Mouse (Mus musculus) gastrocnemius, postnatal 14 days (tissue): ENCODE measurements around the gene 3110082I17Rik. TPM values are rescaled to one million over a fixed set of nuclear protein-coding genes. Genes with fewer than 3 reads are reported as not detected.

ENCODE experiments used
- DNase-seq: peaks from one replicate; pipeline ENCODE4 v3.0.0; 2021; ENCODE audit warnings: mixed read lengths
- intact Hi-C: fragments of 180-260 bp; cut with DNase I; formaldehyde crosslinking; loops from one replicate; pipeline ENCODE4 v1.15.1; 2025; ENCODE audit warnings: low total_unique reads
- microRNA-seq, 2 experiments: library from miRNA; unstranded; fragments of <30 nt; microRNA quantifications; one replicate each; pipeline ENCODE4 v1.2.0; 2021
- total RNA-seq, 2 experiments: library from RNA; stranded (reverse); gene quantifications; 2 replicates each; pipeline ENCODE4 v1.2.3; 2021

3110082I17Rik gene
- total RNA-seq, 2 experiments from 2014 or later = 9.2 TPM

DNA sequence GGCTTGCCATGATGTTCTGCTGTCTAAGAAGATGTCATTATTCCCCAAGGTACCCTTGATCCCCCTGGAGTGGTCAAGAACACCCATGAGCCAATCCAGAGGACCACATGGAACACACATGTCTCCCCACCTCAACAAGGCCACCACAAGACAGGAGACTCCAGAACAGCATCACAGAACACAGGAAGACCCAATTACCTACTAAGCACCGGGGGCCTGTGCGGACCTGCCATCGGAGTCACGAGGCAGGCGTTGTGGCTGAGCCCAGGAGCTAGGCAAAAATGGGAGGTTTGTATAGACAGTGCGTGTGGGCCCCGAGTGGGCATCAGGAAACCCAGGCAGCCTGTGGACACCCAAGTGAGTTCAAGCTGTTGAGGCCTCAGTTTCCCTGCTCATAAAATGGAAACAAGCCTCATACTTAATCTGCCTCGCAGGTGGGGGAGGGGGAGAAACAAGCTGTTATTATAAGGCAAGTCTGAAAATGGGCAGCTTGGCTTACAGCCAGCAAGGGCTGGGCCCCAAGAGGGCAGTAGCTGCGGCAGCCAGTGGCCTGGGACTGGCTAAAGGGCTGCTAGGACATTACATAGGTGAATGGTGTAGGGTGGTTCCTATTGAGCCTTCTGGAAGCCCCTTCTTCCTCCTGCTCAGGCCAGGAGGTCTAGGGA is 136.9 kb downstream of the 3110082I17Rik start:
- intact Hi-C loops = no loop called here
- DNase-seq = no peak

DNA sequence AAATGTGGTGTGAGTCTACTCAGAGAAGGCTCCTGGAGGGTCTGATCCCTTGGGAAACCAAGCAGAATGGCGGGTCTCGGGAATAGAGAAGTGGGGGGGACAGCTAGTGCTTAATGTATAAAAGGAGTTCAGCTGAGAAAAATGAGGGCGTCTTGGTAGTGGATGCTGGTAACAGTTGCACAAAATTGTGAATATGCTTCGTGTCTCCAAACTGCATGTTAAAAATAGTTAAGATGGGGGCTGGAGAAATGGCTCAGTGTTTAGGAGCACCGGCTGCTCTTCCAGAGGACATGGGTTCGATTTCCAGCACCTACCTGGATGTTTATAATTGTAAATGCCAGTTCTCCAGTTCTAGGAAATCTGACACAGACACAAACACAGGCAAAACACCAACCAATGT is 139.0 kb downstream of the 3110082I17Rik start:
- DNase-seq = no peak
- intact Hi-C loops = no loop called here

DNA sequence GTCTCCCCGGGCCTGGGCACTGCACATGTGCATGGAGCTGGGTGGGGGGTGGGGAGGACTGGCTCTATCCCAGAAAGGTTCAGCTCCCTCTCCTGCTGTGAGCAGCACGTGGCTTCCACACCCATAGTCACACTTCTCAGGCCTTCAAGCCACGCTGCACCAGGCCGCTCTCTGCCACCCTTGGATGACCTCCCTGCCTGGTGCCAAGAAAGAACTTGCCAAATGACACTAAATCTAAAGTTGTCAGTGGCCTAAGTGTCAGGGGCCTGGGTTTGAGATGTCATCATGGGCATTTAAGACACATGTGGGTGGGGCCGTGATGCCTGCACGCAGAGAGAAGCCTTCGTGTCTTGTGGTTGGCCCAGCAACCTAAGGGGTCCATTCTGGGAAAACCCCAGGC is 139.9 kb downstream of the 3110082I17Rik start:
- no peak for DNase-seq
- intact Hi-C loops = no loop called here

DNA sequence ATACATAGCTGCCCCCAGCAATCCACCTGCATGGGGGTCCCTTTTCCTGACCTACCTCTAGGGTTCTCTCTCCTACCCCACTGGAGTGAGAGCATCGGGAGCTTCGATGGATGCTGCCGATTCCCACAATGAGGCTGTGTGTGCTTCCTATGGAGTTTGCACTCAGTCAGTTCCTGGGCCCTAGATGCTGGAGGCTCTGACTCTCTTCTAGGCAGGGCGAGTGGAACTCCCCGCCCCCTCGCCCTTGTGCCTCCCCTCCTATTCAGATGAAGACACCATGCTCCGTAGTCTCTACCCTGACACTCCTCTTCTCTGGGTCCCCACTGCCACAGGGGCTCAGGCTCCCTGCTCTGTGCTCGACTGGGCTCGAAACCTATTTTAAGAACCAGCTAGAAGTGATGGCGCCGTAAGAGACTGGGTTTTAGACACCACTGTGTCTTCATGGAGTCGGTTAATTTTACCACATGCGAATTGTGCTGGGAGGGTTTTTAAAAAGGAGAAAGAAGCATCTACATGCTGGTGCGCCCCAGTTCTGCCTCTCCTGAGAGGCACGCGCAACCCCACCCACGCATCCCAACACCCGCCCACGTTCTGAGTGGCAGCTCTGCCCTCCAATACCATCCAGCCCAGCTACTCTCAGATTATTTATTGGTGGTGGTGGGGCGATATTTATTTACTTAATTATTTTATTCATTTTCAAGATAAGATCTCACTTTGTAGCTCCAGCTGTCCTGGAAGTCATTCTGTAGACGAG is 142.4 kb downstream of the 3110082I17Rik start:
- intact Hi-C loops = no loop called here
- DNase-seq = no peak

DNA sequence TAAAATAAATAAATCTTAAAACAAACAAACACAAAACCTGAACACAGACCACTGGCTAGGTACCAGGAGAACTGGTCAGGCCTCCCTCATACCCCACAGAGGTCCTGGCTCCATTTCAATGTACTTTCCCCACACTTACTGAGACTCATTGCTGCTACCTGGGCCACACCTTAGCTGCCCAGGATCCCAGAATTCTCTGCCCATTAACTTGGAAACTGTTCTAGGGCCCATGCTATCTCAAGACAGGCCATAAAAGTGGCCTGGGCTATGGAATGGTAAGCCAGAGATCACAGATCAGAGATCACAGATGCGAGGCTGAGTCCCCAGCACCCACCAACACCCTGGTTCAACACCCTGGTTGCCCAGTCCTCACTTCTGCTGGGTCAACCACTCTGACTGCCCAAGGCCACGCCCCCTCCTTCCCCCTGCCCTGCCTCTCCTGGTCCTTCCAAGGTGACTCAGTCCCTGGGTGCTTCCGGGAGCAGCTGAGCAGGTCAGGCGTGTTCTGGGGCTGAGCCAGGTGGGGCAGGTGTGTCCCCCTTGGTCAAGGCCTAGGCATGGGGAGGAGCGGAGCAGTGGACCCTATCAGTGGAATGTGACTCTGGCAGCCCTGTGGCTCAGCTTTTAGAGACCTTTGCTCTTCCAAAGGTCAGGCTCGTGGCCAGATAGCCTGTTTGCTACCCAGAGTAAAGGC is 143.2 kb downstream of the 3110082I17Rik start:
- DNase-seq = no peak
- intact Hi-C loops = no loop called here

DNA sequence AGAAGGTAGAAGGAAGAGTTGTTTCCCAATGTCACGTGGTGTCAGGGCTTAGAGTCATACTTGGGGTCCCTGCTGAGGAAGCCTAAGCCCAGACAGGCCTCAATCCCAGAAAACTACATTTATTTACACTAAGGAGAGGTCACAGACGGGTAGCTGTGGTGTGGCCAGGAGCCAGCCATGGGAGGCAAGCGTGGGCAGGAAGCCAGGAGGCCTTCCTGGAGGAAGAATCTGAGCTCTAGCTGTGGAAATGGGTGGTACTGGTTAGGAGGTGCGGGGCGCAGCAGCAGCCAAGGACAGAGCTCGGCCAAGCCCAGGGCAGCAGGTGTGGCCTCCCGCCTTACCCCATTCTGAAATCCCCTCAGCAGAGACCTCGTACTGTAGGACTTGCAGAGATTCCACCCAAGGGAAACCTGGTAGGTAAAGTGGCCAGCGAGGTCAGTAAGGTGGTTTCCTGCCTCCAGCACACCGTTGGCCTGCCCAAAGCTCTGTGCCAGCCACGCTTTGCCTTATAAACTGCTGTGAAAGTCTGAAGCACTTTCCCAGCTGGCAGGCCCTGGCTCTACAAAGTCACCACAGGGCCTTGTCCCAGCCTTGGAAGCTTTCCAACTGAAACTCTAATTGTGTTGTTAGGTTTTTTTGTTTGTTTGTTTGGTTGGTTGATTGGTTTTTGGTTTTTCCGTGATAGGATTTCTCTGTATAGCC is 145.2 kb downstream of the 3110082I17Rik start:
- intact Hi-C loops = no loop called here

DNA sequence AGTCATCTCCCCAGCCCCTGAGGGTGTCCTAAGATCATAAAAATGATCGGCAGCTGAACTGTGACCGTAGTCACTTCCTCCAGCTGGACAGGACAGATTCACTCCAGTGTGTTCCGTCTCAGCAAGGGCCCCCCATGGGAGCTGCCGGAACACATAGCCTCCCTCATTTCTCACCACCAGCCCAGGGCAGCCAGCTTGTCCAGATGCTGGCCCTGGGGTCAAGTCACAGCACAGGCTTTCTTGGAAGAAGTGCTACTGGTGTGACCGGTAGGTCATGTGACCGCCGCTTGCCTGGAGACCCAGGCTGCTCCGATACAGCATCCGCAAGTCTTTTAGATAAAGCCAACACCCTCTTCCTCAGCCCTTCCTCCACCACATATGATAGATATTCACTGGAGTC is 146.8 kb downstream of the 3110082I17Rik start:
- intact Hi-C loops = no loop called here
- DNase-seq = no peak

More for the DNA sequence above, 145.2 kb downstream of the 3110082I17Rik start:
- DNase-seq = no peak

DNA sequence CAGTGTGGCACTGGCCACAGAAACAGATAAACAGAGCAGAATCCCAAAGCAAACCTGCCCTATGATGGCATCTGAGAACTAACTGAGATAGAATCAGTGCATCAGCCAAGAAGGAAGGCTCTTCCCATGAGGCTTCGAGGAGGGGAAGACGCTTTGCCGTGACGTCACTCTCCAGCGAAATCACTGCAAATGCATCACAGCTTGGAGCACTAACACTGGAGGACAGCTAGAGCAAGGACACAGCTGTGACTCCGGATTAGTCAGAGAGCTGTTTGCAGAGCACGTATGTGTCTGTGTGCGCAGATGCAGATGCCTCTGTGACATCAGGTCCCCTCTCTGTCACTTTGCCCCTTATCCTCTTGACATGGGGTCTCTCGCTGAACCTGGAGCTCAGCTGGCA is 148.5 kb downstream of the 3110082I17Rik start:
- intact Hi-C loops = no loop called here
- DNase-seq = no peak

DNA sequence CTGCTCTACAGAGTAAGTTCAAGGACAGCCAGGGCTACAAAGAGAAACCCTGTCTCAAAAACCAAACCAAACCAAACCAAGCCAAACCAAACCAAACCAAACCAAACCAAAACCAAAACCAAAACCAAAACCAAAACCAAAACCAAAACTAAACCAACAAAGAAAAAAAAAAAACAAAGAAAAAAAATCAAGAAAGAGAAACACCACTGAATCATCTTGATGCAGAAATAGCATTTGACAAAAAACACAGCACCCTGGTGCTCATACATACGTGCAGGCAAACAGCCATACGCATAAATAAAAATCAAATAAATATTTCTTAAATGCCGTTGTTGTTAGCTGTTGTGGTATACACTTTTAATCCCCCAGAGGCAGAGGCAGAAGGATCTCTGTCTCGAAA is 149.8 kb downstream of the 3110082I17Rik start:
- no peak for DNase-seq

DNA sequence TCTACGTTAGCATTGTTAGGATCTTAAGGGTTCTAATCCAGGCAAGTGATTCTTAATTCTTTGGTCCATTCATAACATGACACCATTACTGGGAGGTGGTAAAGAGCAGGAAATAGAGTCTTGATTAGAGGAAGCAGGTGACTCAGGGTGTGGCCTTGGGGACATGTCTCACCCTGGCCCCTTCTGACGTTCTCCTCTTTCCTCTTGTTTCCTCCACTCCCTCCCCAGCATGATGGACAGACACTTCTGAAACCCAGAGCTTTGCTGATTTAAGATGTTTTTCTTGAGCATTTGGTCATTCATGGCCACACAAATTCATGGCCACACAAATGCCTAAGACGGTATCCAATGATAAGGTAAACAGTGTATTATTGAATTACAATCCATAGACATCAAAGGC is 150.4 kb downstream of the 3110082I17Rik start:
- intact Hi-C loops = no loop called here
- no peak for DNase-seq

More for the DNA sequence above, 149.8 kb downstream of the 3110082I17Rik start:
- intact Hi-C loops = no loop called here

Small RNA genes within 50 kb of the gene (microRNA-seq; reads per million reads assigned to microRNA genes)
- 172 to 212 reads per million in 2 experiments for gene Mir339

Other genes starting within 250 kb of the 3110082I17Rik start
- 10 to 100 TPM; 36.2 to 39.8 TPM for gene Get4, start 208.2 kb downstream of the 3110082I17Rik start, total RNA-seq
- 1 to 10 TPM in 1 of 2 experiments, under 1 TPM in 1; 0.78 to 2.0 TPM for gene Adap1, start 134.9 kb downstream of the 3110082I17Rik start, total RNA-seq
- 10 to 100 TPM; 58.6 to 79.3 TPM for gene Cox19, start 109.1 kb downstream of the 3110082I17Rik start, total RNA-seq
- not detected for gene Cyp2w1, start 107.9 kb downstream of the 3110082I17Rik start, total RNA-seq
- 10 to 100 TPM; 17.2 to 26.0 TPM for gene Gpr146, start 82.8 kb downstream of the 3110082I17Rik start, total RNA-seq
- gene C130050O18Rik, start 55.2 kb downstream of the 3110082I17Rik start, total RNA-seq = under 1 TPM; 0.39 to 0.60 TPM
- 1 to 10 TPM; 2.2 to 2.4 TPM for gene Gper1, start 37.4 kb downstream of the 3110082I17Rik start, total RNA-seq
- 10 to 100 TPM in 1 of 2 experiments, 1 to 10 TPM in 1; 8.6 to 10.2 TPM for gene Zfand2a, start 24.0 kb upstream of the 3110082I17Rik start, total RNA-seq
- not detected for gene Uncx, start 83.0 kb upstream of the 3110082I17Rik start, total RNA-seq